8 mouse cellular contexts compared by ENCODE assay signal in the genomic region with DNA sequence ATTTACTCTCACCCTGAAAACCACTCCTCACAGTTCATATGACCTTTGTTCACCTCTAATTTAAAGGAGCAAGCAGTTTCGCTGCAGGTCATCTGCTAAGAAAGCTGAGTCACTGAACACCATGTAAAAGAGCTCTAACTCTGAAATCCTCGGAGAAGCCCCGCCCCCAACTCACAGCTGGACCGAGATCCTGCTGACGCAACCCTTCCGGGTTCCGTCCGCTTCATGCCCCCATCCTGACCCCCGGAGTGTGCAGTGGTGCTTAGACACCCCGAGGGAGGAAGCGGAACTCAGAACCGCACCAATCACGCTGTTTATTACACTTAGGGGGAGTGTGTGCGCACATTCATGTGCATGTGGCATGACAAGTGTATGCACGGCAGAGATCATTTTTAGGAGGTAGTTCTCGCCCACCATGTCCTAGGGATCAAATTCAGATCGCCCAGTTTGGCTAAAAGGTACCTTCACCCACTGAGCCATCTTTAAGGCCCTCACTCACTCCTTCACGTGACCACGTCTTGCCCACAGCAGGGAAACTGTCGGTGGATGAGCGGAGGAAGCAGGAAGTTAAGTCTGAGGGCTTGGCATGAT. TPM values are rescaled to one million over a fixed set of nuclear protein-coding genes. Genes with fewer than 3 reads are reported as not detected.
DNase-seq lines count a peak whose midpoint lies in the region; ATAC-seq and TF ChIP-seq lines count a peak whose summit lies in the region.

No protein-coding gene starts in this region.

- peak overlapping the region; percentile 42 for H3K4me2 ChIP-seq in lung, postnatal 0 days (replicated peaks; ENCODE audit: low read depth, low read length)

- 24% methylated on average over 21 of the region's 21 CpGs for WGBS in embryonic facial prominence, embryonic 10.5 days
- 23% methylated on average over 21 of the region's 21 CpGs for WGBS in heart, embryonic 10.5 days
- WGBS in lung, postnatal 0 days = 16% methylated on average over 21 of the region's 21 CpGs
- WGBS in small intestine, adult 2 months = 15% methylated on average over 21 of the region's 21 CpGs

- no peak overlapping the region for H3K9ac ChIP-seq in lung, postnatal 0 days (replicated peaks; ENCODE audit: low read depth)

- no peaks in the 10 kb centered on the region for H3K9me3 ChIP-seq in embryonic facial prominence, embryonic 10.5 days
- no peaks in the 10 kb centered on the region for H3K9me3 ChIP-seq in heart, embryonic 10.5 days
- no peaks in the 10 kb centered on the region for H3K9me3 ChIP-seq in lung, postnatal 0 days (ENCODE audit: low read length)

- no peak for TF ChIP-seq POLR2A in small intestine, adult 2 months (IDR thresholded peaks at IDR 0.05; ENCODE audit: low read depth, low read length)

- peak overlapping the region; percentile 53 for H3K4me3 ChIP-seq in embryonic facial prominence, embryonic 10.5 days
- H3K4me3 ChIP-seq in heart, embryonic 10.5 days = peak overlapping the region; percentile 60
- peak overlapping the region; percentile 8 for H3K4me3 ChIP-seq in lung, postnatal 0 days (ENCODE audit: low read depth, low read length)
- H3K4me3 ChIP-seq in small intestine, adult 2 months (ENCODE audit: low read depth, low read length) = peak overlapping the region; percentile 53

- H3K36me3 ChIP-seq in embryonic facial prominence, embryonic 10.5 days (replicated peaks) = no peaks in the 10 kb centered on the region
- H3K36me3 ChIP-seq in heart, embryonic 10.5 days = no peaks in the 10 kb centered on the region
- H3K36me3 ChIP-seq in lung, postnatal 0 days (ENCODE audit: insufficient read depth, low read length) = no peaks in the 10 kb centered on the region
- H3K36me3 ChIP-seq in small intestine, adult 2 months (ENCODE audit: control insufficient read depth, insufficient read depth, low read length) = no peaks in the 10 kb centered on the region

- H3K27ac ChIP-seq in embryonic facial prominence, embryonic 10.5 days (replicated peaks) = peak overlapping the region; percentile 14; the same call in 1 of the 2 replicates
- H3K27ac ChIP-seq in heart, embryonic 10.5 days = peak overlapping the region; percentile 81
- no peak overlapping the region for H3K27ac ChIP-seq in lung, postnatal 0 days (ENCODE audit: low read length)
- H3K27ac ChIP-seq in small intestine, adult 2 months (ENCODE audit: insufficient read depth, low read depth, low read length) = peak overlapping the region; percentile 35

- ATAC-seq in lung, postnatal 0 days = peak; percentile 58

- peaks cover 43% of the 10 kb centered on the region for H3K27me3 ChIP-seq in embryonic facial prominence, embryonic 10.5 days (replicated peaks; ENCODE audit: low read depth, poor library complexity, severe bottlenecking)
- H3K27me3 ChIP-seq in heart, embryonic 10.5 days (ENCODE audit: insufficient read depth, poor library complexity, severe bottlenecking) = peaks cover 23% of the 10 kb centered on the region
- H3K27me3 ChIP-seq in lung, postnatal 0 days (replicated peaks; ENCODE audit: insufficient read depth, low read length) = no peaks in the 10 kb centered on the region
- H3K27me3 ChIP-seq in small intestine, adult 2 months (ENCODE audit: control insufficient read depth, insufficient read depth, low read length) = no peaks in the 10 kb centered on the region

- no peak for TF ChIP-seq EP300 in lung, postnatal 0 days (IDR thresholded peaks at IDR 0.05)

- no peak for TF ChIP-seq CTCF in lung, postnatal 0 days (IDR thresholded peaks at IDR 0.05)
- 0 out of 2 replicates have a peak, but pooled peaks have one; percentile 0 for TF ChIP-seq CTCF in small intestine, adult 2 months (IDR thresholded peaks at IDR 0.05; ENCODE audit: extremely low read depth, insufficient read length, insufficient replicate concordance, low read depth, low read length)

- peaks cover 44% of the 10 kb centered on the region for H3K4me1 ChIP-seq in embryonic facial prominence, embryonic 10.5 days
- peaks cover 33% of the 10 kb centered on the region for H3K4me1 ChIP-seq in heart, embryonic 10.5 days
- H3K4me1 ChIP-seq in lung, postnatal 0 days (ENCODE audit: insufficient read depth, low read depth, low read length) = 0 out of 2 replicates have a peak, but pooled peaks cover 13% of the 10 kb centered on the region
- peaks cover 28% of the 10 kb centered on the region; the same call in 1 of the 2 replicates for H3K4me1 ChIP-seq in small intestine, adult 2 months (ENCODE audit: control insufficient read depth, insufficient read depth, insufficient read length, low read length)

- DNase-seq in T-cell, adult 2 months (ENCODE audit: low spot score) = peak; percentile 88
- peak; percentile 66 for DNase-seq in embryonic facial prominence, embryonic 10.5 days (ENCODE audit: low spot score)
- DNase-seq in heart, embryonic 10.5 days (ENCODE audit: low spot score) = peak; percentile 89
- peak; percentile 82 to 83 for DNase-seq in kidney, adult 8-10 months
- peak; percentile 91 for DNase-seq in lung, postnatal 0 days (ENCODE audit: low spot score)
- DNase-seq in cerebellum, postnatal 25 days = no peak
- no peak for DNase-seq in Muller cell, postnatal 12 days (ENCODE audit: inconsistent ontology term)

RNA-seq across cellular contexts. Expression of a gene that starts 12.3 kb away (rescaled TPM):
- polyA plus RNA-seq in embryonic facial prominence, embryonic 10.5 days (2016; fragmentation: Nextera tagmentation; extraction: Ambion mirVana) = 184 and 196 TPM in 2 replicates
- polyA plus RNA-seq in heart, embryonic 10.5 days (2016; fragmentation: Nextera tagmentation; extraction: Ambion mirVana) = 361 and 393 TPM in 2 replicates
- 836 and 858 TPM in 2 replicates for polyA plus RNA-seq in lung, postnatal 0 days (2015; fragmentation: Nextera tagmentation; extraction: Ambion mirVana)
- 966 and 1,593 TPM in 2 replicates for polyA plus RNA-seq in small intestine, adult 2 months (2012; rRNA removed)

RNA-seq across cellular contexts. Expression of a gene that starts 18.7 kb away (rescaled TPM):
- polyA plus RNA-seq in embryonic facial prominence, embryonic 10.5 days (2016; fragmentation: Nextera tagmentation; extraction: Ambion mirVana) = 55.1 and 61.0 TPM in 2 replicates
- polyA plus RNA-seq in heart, embryonic 10.5 days (2016; fragmentation: Nextera tagmentation; extraction: Ambion mirVana) = 86.3 and 113 TPM in 2 replicates
- 143 and 159 TPM in 2 replicates for polyA plus RNA-seq in lung, postnatal 0 days (2015; fragmentation: Nextera tagmentation; extraction: Ambion mirVana)
- polyA plus RNA-seq in small intestine, adult 2 months (2012; rRNA removed) = 50.1 and 80.3 TPM in 2 replicates

RNA-seq across cellular contexts. Expression of a gene that starts 23.2 kb away (rescaled TPM):
- polyA plus RNA-seq in embryonic facial prominence, embryonic 10.5 days (2016; fragmentation: Nextera tagmentation; extraction: Ambion mirVana) = 150 and 152 TPM in 2 replicates
- 98.2 and 118 TPM in 2 replicates for polyA plus RNA-seq in heart, embryonic 10.5 days (2016; fragmentation: Nextera tagmentation; extraction: Ambion mirVana)
- 26.7 and 27.1 TPM in 2 replicates for polyA plus RNA-seq in lung, postnatal 0 days (2015; fragmentation: Nextera tagmentation; extraction: Ambion mirVana)
- 3.6 and 5.4 TPM in 2 replicates for polyA plus RNA-seq in small intestine, adult 2 months (2012; rRNA removed)

RNA-seq across cellular contexts. Expression of a gene that starts 38.8 kb away (rescaled TPM):
- polyA plus RNA-seq in embryonic facial prominence, embryonic 10.5 days (2016; fragmentation: Nextera tagmentation; extraction: Ambion mirVana) = 4.9 and 10.0 TPM in 2 replicates
- polyA plus RNA-seq in heart, embryonic 10.5 days (2016; fragmentation: Nextera tagmentation; extraction: Ambion mirVana) = 10.6 and 15.7 TPM in 2 replicates
- 2.6 TPM in 2 replicates for polyA plus RNA-seq in lung, postnatal 0 days (2015; fragmentation: Nextera tagmentation; extraction: Ambion mirVana)
- 0.90 and 2.8 TPM in 2 replicates for polyA plus RNA-seq in small intestine, adult 2 months (2012; rRNA removed)

RNA-seq across cellular contexts. Expression of a gene that starts 54.2 kb away (rescaled TPM):
- polyA plus RNA-seq in embryonic facial prominence, embryonic 10.5 days (2016; fragmentation: Nextera tagmentation; extraction: Ambion mirVana) = not detected in 2 replicates
- not detected in 2 replicates for polyA plus RNA-seq in heart, embryonic 10.5 days (2016; fragmentation: Nextera tagmentation; extraction: Ambion mirVana)
- not detected in 2 replicates for polyA plus RNA-seq in lung, postnatal 0 days (2015; fragmentation: Nextera tagmentation; extraction: Ambion mirVana)
- polyA plus RNA-seq in small intestine, adult 2 months (2012; rRNA removed) = not detected in 2 replicates

Comparison
In these comparisons a context has a peak if more than half of its experiments do, and no peak if none do; other contexts are left out.
1. DNase-seq: peak in T-cell, adult 2 months (single experiment), embryonic facial prominence, embryonic 10.5 days (single experiment), heart, embryonic 10.5 days (single experiment), kidney, adult 8-10 months (2 of 2) and lung, postnatal 0 days (single experiment); none in cerebellum, postnatal 25 days (0 of 2) and Muller cell, postnatal 12 days (single experiment).
2. H3K4me3 ChIP-seq: peak in every context shown above with its lines; median percentile 60 in heart, embryonic 10.5 days; 53 in embryonic facial prominence, embryonic 10.5 days; 53 in small intestine, adult 2 months; 8 in lung, postnatal 0 days.